Mouse (Mus musculus): ENCODE data around the gene Ccdc88b. TPM values are rescaled to one million over a fixed set of nuclear protein-coding genes. Genes with fewer than 3 reads are reported as not detected.

Ccdc88b gene
- polyA plus RNA-seq, 1 experiment from 2014 or later, result 0.69 TPM

- peak; percentile 75 for ATAC-seq (ENCODE audit: low FRiP score, low read depth)
- peak overlapping the region; percentile 22 for H3K4me3 ChIP-seq
- H3K9me3 ChIP-seq, result no peaks in the 10 kb centered on the region
- no peaks in the 10 kb centered on the region for H3K36me3 ChIP-seq
- peak overlapping the region; percentile 52 for H3K27ac ChIP-seq (replicated peaks)
- peaks cover 23% of the 10 kb centered on the region for H3K4me1 ChIP-seq
- H3K9ac ChIP-seq (replicated peaks), result no peak overlapping the region
- peak overlapping the region; percentile 44 for H3K4me2 ChIP-seq (replicated peaks)
- H3K27me3 ChIP-seq, result peaks cover 42% of the 10 kb centered on the region
- 5% methylated on average over 38 of the region's 38 CpGs for WGBS
Observed at GRCm38 (mm10) chr19:6855225-6856031, 2.6 kb downstream of the Ccdc88b start.

DNA sequence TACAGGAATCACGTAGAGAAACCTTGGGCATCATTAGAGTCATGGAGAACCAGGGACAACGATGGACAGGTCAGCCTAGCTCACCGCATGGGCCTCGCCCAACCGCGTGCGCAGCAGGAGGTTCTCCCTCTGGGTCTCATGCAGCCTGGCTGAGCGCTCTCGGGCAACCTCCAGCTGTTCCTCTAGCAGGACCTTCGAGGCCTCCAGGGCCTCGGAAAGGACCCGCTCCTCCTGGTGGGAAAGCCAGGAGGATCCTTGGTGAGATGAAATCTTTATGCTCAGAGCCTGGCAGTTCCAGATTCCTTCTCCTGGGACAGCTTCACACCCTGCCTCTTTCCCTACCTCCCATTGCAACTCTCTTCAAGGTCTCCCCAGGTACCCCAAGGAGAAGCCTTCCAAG, 3.4 kb downstream of the Ccdc88b start:
- no peak overlapping the region for H3K9ac ChIP-seq (replicated peaks)
- H3K4me1 ChIP-seq, result peaks cover 23% of the 10 kb centered on the region
- peaks cover 49% of the 10 kb centered on the region for H3K27me3 ChIP-seq
- WGBS, result 87% methylated on average over 12 of the region's 12 CpGs
- no peaks in the 10 kb centered on the region for H3K9me3 ChIP-seq
- peak overlapping the region; percentile 44 for H3K4me2 ChIP-seq (replicated peaks)
- no peak for ATAC-seq (ENCODE audit: low FRiP score, low read depth)
- H3K36me3 ChIP-seq, result no peaks in the 10 kb centered on the region
- no peak overlapping the region for H3K27ac ChIP-seq (replicated peaks)
- H3K4me3 ChIP-seq, result no peak overlapping the region

- Histone ChIP-seq H3K4me3 (no peak overlapping the region), H3K4me1 (peaks cover 23% of the 10 kb centered on the region), H3K27me3 (peaks cover 57% of the 10 kb centered on the region), H3K27ac (replicated peaks) (no peak overlapping the region), H3K9ac (replicated peaks) (no peak overlapping the region), H3K4me2 (replicated peaks) (no peak overlapping the region), H3K9me3 (no peaks in the 10 kb centered on the region), H3K36me3 (no peaks in the 10 kb centered on the region)
- WGBS, result 78% methylated on average over 8 of the region's 8 CpGs
- no peak for ATAC-seq (ENCODE audit: low FRiP score, low read depth)
Observed at GRCm38 (mm10) chr19:6853903-6854302, 4.1 kb downstream of the Ccdc88b start.

GRCm38 (mm10) chr19:6852393-6853305, 5.4 kb downstream of the Ccdc88b start:
- Histone ChIP-seq H3K9me3 (no peaks in the 10 kb centered on the region), H3K4me1 (peaks cover 28% of the 10 kb centered on the region), H3K4me3 (no peak overlapping the region), H3K4me2 (replicated peaks) (no peak overlapping the region), H3K27ac (replicated peaks) (no peak overlapping the region), H3K27me3 (peaks cover 70% of the 10 kb centered on the region), H3K36me3 (no peaks in the 10 kb centered on the region), H3K9ac (replicated peaks) (no peak overlapping the region)
- no peak for ATAC-seq (ENCODE audit: low FRiP score, low read depth)
- 78% methylated on average over 21 of the region's 21 CpGs for WGBS

DNA sequence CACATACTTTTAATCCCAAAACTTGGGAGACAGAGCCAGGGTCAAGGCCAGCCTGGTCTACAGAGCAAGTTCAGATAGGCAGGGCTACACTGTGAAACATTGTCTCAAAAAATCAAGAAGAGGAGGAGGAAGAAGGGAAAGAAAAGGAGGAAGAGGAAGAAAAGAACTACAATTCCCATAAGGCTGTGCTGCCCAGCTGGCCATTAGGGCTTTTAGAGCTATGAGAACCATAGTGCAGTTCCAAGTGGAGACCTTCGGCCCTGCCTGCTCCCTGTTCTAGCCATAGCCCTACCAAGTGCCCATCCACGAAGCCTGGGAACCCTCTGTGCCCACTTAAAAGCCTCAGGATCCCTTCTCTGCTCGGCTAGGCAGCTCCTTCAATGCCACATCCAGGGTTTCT, 6.5 kb downstream of the Ccdc88b start:
- H3K27me3 ChIP-seq, result peaks cover 77% of the 10 kb centered on the region
- peaks cover 23% of the 10 kb centered on the region for H3K4me1 ChIP-seq
- H3K27ac ChIP-seq (replicated peaks), result no peak overlapping the region
- no peak overlapping the region for H3K9ac ChIP-seq (replicated peaks)
- WGBS, result 78% methylated on average over 3 of the region's 3 CpGs
- ATAC-seq (ENCODE audit: low FRiP score, low read depth), result no peak
- no peaks in the 10 kb centered on the region for H3K9me3 ChIP-seq
- H3K4me2 ChIP-seq (replicated peaks), result no peak overlapping the region
- H3K36me3 ChIP-seq, result no peaks in the 10 kb centered on the region
- H3K4me3 ChIP-seq, result no peak overlapping the region

- Histone ChIP-seq H3K9me3 (no peaks in the 10 kb centered on the region), H3K9ac (replicated peaks) (no peak overlapping the region), H3K4me2 (replicated peaks) (no peak overlapping the region), H3K4me3 (no peak overlapping the region), H3K27me3 (peaks cover 76% of the 10 kb centered on the region), H3K27ac (replicated peaks) (no peak overlapping the region), H3K36me3 (no peaks in the 10 kb centered on the region), H3K4me1 (peaks cover 6% of the 10 kb centered on the region)
- no peak for ATAC-seq (ENCODE audit: low FRiP score, low read depth)
- WGBS, result 70% methylated on average over 23 of the region's 23 CpGs
Observed at GRCm38 (mm10) chr19:6849506-6850068, 8.4 kb downstream of the Ccdc88b start.

- no peak for ATAC-seq (ENCODE audit: low FRiP score, low read depth)
- 3% methylated on average over 31 of the region's 31 CpGs for WGBS
- H3K4me1 ChIP-seq, result peaks cover 6% of the 10 kb centered on the region
- peak overlapping the region; percentile 24 for H3K4me3 ChIP-seq
- H3K9ac ChIP-seq (replicated peaks), result no peak overlapping the region
- no peaks in the 10 kb centered on the region for H3K36me3 ChIP-seq
- H3K9me3 ChIP-seq, result no peaks in the 10 kb centered on the region
- peak overlapping the region; percentile 41 for H3K4me2 ChIP-seq (replicated peaks)
- peaks cover 80% of the 10 kb centered on the region for H3K27me3 ChIP-seq
- no peak overlapping the region for H3K27ac ChIP-seq (replicated peaks)
Observed at GRCm38 (mm10) chr19:6847841-6848517, 10.0 kb downstream of the Ccdc88b start.

- no peak overlapping the region for H3K4me3 ChIP-seq
- ATAC-seq (ENCODE audit: low FRiP score, low read depth), result no peak
- H3K27ac ChIP-seq (replicated peaks), result no peak overlapping the region
- H3K27me3 ChIP-seq, result peaks cover 89% of the 10 kb centered on the region
- H3K4me2 ChIP-seq (replicated peaks), result no peak overlapping the region
- no peaks in the 10 kb centered on the region for H3K9me3 ChIP-seq
- WGBS, result 77% methylated on average over 4 of the region's 4 CpGs
- H3K4me1 ChIP-seq, result peaks cover 7% of the 10 kb centered on the region
- no peaks in the 10 kb centered on the region for H3K36me3 ChIP-seq
- no peak overlapping the region for H3K9ac ChIP-seq (replicated peaks)
Observed at GRCm38 (mm10) chr19:6846050-6846449, 12.0 kb downstream of the Ccdc88b start.

- Histone ChIP-seq H3K36me3 (no peaks in the 10 kb centered on the region), H3K4me2 (replicated peaks) (no peak overlapping the region), H3K9me3 (no peaks in the 10 kb centered on the region), H3K9ac (replicated peaks) (no peak overlapping the region), H3K27ac (replicated peaks) (no peak overlapping the region), H3K4me1 (peaks cover 16% of the 10 kb centered on the region), H3K27me3 (peaks cover 89% of the 10 kb centered on the region), H3K4me3 (no peak overlapping the region)
- 50% methylated on average over 1 of the region's 1 CpGs for WGBS
- no peak for ATAC-seq (ENCODE audit: low FRiP score, low read depth)
Observed at GRCm38 (mm10) chr19:6842353-6842752, 15.7 kb downstream of the Ccdc88b start.

DNA sequence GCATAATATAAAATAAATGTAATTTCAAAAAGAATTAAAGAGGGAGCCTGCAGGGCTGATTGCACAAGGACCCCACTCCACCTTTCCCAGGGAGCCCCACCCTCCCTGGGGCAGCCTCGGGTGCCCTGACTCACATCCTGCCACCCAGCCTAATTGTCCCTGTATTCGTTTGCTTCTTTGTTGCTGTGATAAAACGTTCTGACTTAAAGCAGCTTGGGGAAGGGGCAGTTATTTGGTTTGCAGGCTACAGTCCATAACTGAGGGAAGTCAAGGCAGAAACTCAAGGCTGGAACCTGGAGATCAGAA, 16.8 kb downstream of the Ccdc88b start:
- WGBS, result 29% methylated on average over 3 of the region's 3 CpGs
- H3K27me3 ChIP-seq, result peaks cover 89% of the 10 kb centered on the region
- H3K36me3 ChIP-seq, result no peaks in the 10 kb centered on the region
- H3K4me1 ChIP-seq, result peaks cover 16% of the 10 kb centered on the region
- H3K9ac ChIP-seq (replicated peaks), result no peak overlapping the region
- no peak for ATAC-seq (ENCODE audit: low FRiP score, low read depth)
- H3K27ac ChIP-seq (replicated peaks), result no peak overlapping the region
- no peaks in the 10 kb centered on the region for H3K9me3 ChIP-seq
- no peak overlapping the region for H3K4me3 ChIP-seq
- no peak overlapping the region for H3K4me2 ChIP-seq (replicated peaks)

DNA sequence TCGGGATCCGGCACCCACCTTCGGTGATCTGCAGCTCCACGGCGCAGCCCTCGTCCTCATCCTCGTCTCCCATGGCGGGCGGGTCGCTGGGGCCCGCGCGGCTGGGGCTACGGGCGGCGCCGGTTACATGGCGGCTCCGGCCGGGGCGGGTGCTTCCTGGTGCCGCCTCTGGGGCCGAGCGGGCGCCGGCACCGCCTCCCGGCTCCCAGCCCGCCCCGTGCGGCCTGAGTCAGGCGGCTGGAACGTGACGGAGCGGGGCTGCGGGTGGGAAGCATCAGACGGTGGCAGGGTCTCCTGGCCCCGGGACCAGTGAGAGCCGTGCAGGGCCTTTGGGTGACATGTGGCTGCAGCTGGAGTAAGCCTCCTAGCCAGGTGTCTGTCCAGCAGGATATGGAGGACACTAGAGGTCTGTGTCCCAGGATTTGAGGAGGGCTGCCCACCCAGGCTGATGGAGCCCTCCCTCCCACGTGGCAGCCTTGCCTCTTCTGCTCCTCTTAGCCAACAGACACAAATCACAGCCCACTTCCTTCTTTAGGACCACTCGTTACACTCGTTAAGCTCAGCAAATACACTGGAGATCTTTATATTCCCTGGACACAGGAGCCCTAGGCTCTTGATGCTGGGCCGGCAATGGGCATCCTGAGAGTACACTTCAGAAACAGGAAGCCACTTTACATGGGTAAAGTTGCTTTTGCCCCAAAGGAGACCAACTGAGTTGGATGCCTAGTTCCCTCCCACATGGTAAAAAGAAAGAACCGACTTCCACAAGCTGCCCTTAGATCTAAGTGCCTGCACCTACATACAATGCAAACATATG, 17.3 kb downstream of the Ccdc88b start, which contains the start of gene Rps6ka4:
Gene Rps6ka4, minus strand, starts transcription at position 162 of the 817 bp plus-strand sequence.
- Histone ChIP-seq H3K36me3 (no peaks in the 10 kb centered on the region), H3K9me3 (no peaks in the 10 kb centered on the region), H3K9ac (replicated peaks) (peak within 1 kb of the TSS; percentile 73), H3K4me1 (peaks cover 16% of the 10 kb centered on the region), H3K4me2 (replicated peaks) (peak within 1 kb of the TSS; percentile 98), H3K4me3 (peak within 1 kb of the TSS; percentile 54), H3K27me3 (peaks cover 90% of the 10 kb centered on the region), H3K27ac (replicated peaks) (no peak within 1 kb of the TSS)
- ATAC-seq (ENCODE audit: low FRiP score, low read depth), result peak; percentile 79
- WGBS, result 2% methylated on average over 44 of the region's 44 CpGs

All from midbrain, embryonic 12.5 days (tissue).